Mouse (Mus musculus) E14TG2a.4 (cell line): ENCODE results near the gene Fzd7.

ENCODE experiments used
- CTCF ChIP-seq: conservative IDR thresholded peaks from 2 replicates; pipeline ENCODE4 v1.5.1; 2014; ENCODE audit warnings: low read length
- NANOG ChIP-seq: IDR thresholded peaks from 2 replicates; pipeline ENCODE4 v1.6.1; 2014; ENCODE audit warnings: borderline replicate concordance, low read length, mixed read lengths

GRCm38 (mm10) chr1:59482331-59482695, at the start of gene Fzd7:
- TF ChIP-seq CTCF (no peak), NANOG (no peak)
